In the genomic region with DNA sequence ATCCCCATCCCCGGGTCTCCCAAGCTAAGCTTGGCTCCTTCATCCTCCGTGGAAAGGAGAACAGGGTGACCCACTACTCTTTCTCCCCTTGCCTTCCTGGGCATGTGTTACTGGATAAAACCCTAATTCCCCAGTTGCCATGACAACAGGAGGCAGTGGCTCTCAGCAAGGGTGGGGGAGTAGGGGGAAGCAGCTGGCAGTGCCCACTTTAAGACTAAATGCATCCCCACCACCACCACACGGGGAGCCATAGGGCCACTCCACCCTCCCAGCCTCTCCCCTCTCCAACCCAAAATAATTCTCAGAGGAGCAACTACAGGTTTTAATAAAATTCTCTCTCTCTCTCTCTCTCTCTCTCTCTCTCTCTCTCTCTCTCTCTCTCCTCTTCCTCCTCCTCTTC, we compare ENCODE assay signal across 8 mouse cellular contexts. TPM values are rescaled to one million over a fixed set of nuclear protein-coding genes. Genes with fewer than 3 reads are reported as not detected.
DNase-seq lines count a peak whose midpoint lies in the region.

No protein-coding gene starts in this region.

- peak; percentile 68 to 71 for DNase-seq in cerebellum, postnatal 10 days
- no peak for DNase-seq in cerebellum, adult 9-11 months
- peak; percentile 77 for DNase-seq in MN1 (ENCODE audit: low spot score)
- peak; percentile 80 to 83 for DNase-seq in frontal cortex, adult 2 months (ENCODE audit: extremely low spot score in 1 of 2, low spot score in 1 of 2)
- peak; percentile 23 to 85 for DNase-seq in left cerebral cortex, adult 8-10 months (ENCODE audit: low spot score in 2 of 2)
- DNase-seq in naive thymus-derived CD4-positive, alpha-beta T cell, adult 2 months (ENCODE audit: low read depth): peak; percentile 28
- no peak for DNase-seq in spleen, postnatal 36 days (ENCODE audit: low spot score in 2 of 2)
- DNase-seq in cerebellum, adult 11-12 months: no peak

RNA-seq across cellular contexts. Expression of a gene that starts 2.0 kb away (rescaled TPM):
- 147 and 153 TPM in 2 replicates for polyA plus RNA-seq in frontal cortex, adult 2 months (2012; rRNA removed)
- total RNA-seq in left cerebral cortex, adult 8-10 months (2022): 100 to 1,000 TPM; 126 to 142 (median 135) TPM

RNA-seq across cellular contexts. Expression of a gene that starts 14.8 kb away (rescaled TPM):
- polyA plus RNA-seq in frontal cortex, adult 2 months (2012; rRNA removed): not detected in 2 replicates
- not detected for total RNA-seq in left cerebral cortex, adult 8-10 months (2022)

RNA-seq across cellular contexts. Expression of a gene that starts 21.3 kb away (rescaled TPM):
- not detected in 2 replicates for polyA plus RNA-seq in frontal cortex, adult 2 months (2012; rRNA removed)
- not detected for total RNA-seq in left cerebral cortex, adult 8-10 months (2022)

RNA-seq across cellular contexts. Expression of a gene that starts 45.0 kb away (rescaled TPM):
- polyA plus RNA-seq in frontal cortex, adult 2 months (2012; rRNA removed): 0.25 and 0.28 TPM in 2 replicates
- total RNA-seq in left cerebral cortex, adult 8-10 months (2022): under 1 TPM in 3 of 4 experiments, not detected in 1; 0.15 to 0.18 (median 0.17) TPM

RNA-seq across cellular contexts. Expression of a gene that starts 58.1 kb away (rescaled TPM):
- 47.6 and 51.0 TPM in 2 replicates for polyA plus RNA-seq in frontal cortex, adult 2 months (2012; rRNA removed)
- 10 to 100 TPM; 73.8 to 85.2 (median 77.1) TPM for total RNA-seq in left cerebral cortex, adult 8-10 months (2022)

Comparison
In these comparisons a context has a peak if more than half of its experiments do, and no peak if none do; other contexts are left out.
1. DNase-seq: peak in cerebellum, postnatal 10 days (2 of 2), MN1 (single experiment), frontal cortex, adult 2 months (2 of 2), left cerebral cortex, adult 8-10 months (2 of 2) and naive thymus-derived CD4-positive, alpha-beta T cell, adult 2 months (single experiment); none in cerebellum, adult 9-11 months (single experiment), spleen, postnatal 36 days (0 of 2) and cerebellum, adult 11-12 months (single experiment).